Mouse (Mus musculus) ES-Bruce4 (cell line): ENCODE results near the gene Foxc2.

ENCODE experiments used
- CTCF ChIP-seq: IDR thresholded peaks from one replicate; pipeline ENCODE4 v1.8.1; 2011; ENCODE audit warnings: low read depth, low read length
- EP300 ChIP-seq: IDR thresholded peaks from 2 replicates; pipeline ENCODE4 v1.6.1; 2011; ENCODE audit warnings: low read depth, low read length; ENCODE audit not compliant: insufficient read depth

DNA sequence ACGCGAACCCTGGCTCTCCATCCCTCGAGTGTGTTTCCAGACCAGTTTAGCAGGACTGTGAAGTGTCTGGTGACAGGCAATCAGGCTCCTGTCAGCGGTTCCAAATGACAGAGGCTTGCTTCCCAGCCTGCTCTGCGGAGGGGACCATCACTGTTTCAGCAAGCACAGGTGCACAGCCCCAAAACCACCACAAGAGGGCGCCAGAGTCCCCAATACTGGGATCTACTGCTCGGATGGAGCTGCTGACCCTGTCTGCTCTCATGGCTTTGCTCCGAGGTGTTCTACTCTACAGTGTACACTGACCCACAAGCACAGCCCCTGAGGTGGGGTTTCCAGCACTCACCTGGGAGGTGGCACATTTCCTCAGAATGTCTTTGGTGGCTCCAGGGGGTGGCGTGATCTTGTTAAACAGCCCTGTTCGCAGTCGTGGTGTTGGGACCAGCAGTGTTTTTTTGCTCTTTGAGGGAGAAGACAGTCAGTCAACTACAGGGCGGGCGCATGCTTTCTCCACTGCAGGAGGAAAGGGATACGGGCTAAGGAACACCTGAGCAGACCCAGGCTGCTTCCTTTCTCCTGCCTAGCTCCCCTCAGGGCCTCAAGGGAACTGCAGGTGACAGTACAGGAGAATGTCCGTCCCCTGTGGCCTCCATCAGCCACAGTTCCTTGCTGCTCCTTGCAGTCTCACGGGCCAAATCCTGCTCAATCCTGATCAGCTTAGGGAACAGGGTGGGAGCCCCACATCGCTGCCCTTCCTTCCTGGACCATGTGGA, 11.7 kb upstream of the Foxc2 start:
- TF ChIP-seq CTCF (peak; percentile 99), EP300 (no peak)
